Mouse (Mus musculus) adrenal gland, postnatal 25 days (tissue): ENCODE data around the gene Cldnd1. TPM values are rescaled to one million over a fixed set of nuclear protein-coding genes. Genes with fewer than 3 reads are reported as not detected.

Experiments
- DNase-seq: peaks from one replicate; pipeline ENCODE4 v3.0.0; 2021; ENCODE audit warnings: mixed read lengths
- microRNA-seq, 2 experiments: library from miRNA; unstranded; fragments of <30 nt; microRNA quantifications; one replicate each; pipeline ENCODE4 v1.2.0; 2021
- total RNA-seq: library from RNA; stranded (reverse); gene quantifications from 2 replicates; pipeline ENCODE4 v1.2.3, GENCODE M21; 2021

The Cldnd1 gene
- total RNA-seq, 1 experiment from 2014 or later = 59.3 TPM

DNA sequence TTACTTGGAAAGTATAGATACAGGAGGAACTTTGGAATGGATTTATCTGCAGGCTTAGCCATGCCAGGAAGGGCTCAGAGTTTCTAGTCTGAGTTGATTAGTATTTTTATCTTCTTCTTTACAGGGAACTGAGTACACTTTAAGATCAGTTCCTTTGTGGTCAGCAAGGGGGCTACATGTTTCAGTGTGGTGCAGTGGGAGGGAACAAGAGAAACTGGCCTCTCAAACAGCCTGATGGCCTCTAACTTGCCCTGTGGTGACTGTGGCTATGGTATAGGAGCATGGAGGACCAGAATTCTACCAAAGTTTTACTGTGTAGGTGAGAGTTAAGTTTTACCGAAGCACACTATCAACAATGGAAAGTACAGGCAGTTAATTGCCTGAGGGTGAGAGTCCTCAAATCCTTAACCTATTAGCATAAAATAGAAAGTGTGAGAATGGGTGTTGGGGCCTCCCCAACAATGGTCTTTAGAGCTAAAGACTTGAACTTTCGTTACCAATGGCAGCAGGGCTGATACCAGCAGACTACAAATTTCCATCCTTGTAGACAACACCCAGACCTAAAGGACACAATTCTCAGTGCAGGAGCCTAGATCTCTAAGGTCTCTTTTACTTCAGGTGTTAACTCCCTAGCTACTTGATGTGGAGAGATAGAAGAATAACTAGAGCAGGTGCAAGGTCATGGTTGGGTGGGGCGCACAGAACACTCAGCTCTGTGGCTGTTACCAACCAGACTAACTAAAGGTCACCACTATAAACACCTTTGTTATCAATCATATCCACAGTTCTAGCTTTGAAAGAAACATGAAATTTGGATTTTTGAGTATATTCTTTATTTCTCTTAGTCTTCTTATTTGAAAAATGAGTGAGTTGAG lies 18.9 kb upstream of the Cldnd1 start:
- no peak for DNase-seq

DNA sequence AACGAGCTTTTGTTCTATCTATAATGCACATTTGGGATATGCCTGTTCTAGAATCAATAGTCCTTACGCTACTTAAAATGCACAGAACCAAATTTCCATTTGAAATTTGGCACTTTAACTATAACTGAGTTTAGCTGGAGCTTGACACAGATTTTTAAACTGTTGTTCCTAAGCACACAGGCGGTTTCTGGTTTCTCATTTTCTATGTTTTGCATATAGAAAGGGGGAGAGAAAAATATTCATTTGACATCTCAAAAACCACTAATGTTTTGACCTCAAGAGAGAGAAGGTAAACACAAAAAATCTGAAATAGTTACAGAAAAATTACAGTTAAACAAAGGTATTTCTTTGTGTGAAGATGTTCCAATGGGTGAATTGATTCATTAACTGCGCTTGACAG lies 18.2 kb upstream of the Cldnd1 start:
- DNase-seq = no peak

DNA sequence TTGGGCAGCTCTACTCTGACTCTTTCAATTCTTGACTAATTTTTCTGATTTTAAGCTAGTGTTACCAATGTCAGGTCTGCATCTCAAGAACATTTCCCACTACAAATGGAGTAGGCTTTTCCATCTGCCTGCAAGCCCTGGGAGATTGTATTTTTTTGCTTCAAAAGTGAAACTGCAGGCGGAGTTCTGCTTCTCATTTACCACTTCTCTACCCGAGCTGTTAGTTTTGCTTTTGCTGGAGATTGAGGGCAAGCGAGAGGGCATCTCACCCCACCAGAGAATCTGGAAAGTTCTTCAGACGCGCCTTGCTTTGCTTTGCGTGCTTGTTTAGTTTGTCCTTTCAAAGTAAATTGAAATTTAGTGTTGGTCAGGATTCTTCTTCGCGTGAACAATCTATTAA lies 15.5 kb upstream of the Cldnd1 start:
- no peak for DNase-seq

DNA sequence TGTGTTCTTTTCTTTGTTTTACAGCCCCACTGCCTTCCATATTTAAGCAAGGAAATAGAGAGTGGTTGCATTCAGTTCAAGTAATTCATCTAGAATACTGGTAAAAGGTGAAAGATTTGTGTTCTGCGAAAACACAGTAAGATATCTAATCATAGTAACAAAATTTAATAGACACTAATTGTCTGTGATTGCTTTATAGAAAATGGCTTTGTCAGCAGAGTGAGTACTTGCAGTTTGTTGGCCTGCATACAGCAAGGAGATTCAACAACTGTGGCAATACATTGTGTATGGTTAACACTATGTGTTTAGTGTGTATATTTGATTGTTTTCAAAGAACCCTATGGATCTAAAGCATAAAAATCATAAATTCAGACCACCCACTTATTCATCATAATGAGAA lies 14.6 kb upstream of the Cldnd1 start:
- DNase-seq = no peak

DNA sequence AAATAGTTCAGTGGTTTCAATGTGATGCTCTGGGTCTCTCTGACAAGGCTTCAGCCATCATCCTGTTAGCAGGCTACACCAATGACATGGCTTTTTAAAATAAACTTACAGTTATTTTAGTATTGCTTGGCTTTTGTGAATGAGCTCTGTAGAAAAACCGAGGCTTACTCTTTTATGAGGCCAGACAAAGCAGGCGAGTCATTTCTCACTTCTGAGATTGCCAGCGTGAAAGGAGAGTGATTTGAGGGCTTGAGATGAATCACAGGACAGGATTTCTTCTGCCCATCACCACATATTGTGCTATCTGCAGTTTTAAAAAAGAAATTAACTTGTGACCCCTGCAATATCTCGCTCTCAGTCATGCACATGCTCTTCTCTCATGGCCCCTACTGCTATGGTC lies 12.7 kb upstream of the Cldnd1 start:
- DNase-seq = no peak

DNA sequence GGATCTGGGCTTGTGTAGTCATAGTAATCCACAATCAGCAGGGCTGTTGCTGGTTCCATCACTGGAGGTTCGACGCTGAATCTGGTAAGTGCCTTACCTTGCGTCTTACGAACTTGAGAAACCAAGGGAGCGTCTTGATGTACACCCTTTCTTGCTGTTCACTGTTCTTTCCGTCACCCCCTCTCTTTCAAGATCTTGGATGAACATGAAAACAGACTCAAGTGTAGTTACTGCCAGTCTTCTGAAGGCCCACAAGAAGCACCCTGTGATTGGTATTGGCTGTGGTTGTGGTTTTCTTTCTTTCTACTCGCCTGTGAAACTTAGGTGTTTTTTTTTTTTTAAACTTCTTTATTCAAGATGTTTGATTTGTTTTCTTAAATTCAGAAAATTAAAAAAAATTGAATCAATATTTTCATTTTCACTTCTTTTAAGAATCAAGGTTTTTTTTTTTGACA lies 9.0 kb upstream of the Cldnd1 start, which contains the start of gene Gpr15:
Gene Gpr15, minus strand, starts transcription at position 405 of the 455 bp plus-strand sequence.
- no peak for DNase-seq

DNA sequence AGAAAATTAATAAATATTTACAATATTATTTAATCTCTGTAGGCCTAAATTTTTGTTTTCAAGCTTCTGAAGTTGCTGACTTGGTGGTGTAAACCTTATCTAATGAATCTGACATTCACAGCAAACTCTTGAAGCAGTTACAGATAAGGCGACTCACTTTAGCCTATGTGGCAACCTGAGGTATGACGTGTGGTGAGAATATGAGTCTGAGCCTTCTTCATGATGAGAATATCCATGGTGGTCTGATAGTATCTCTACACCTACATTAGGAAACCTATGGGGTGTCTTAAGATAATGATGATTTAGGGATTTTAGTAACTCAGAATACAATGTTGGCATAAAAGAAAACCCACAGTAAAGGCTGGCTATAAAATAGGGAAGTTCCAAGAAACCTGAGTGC lies 5.4 kb upstream of the Cldnd1 start:
- DNase-seq = no peak

DNA sequence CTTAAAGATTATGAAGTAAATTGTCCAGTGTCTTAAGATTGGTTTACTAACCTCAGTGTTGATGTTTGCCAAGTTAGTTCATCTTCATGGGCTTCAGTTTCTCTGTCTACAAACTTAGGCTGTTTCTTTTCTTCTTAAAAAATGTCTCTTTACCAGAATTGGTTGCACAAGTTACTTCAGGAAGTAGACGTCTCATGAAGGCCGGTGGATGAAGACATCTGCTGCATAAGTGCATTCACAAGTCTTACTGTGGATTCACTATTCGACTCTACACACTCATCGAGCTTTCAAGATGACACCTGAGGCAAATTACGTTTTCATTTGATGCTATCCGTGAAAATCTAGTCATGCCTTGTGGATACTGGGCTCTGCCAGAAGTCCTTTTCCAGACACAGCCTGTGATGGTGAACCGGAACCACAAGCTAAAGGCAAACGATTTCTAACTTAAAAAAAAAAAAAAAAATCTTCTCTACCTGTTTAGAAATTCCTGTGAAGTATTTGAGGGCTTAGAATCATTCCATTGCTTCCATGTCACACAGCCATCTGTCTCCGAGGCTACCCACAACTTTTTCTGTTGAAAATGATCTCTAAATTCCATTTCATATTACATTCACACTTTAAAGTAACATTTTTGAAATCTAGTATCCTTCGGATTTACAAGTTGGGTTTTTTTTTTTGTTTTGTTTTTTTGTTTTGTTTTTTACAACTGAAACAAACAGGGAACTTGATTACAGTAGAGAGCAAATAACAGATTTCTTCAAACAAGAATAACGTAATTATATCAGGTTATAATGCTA lies 832 bp upstream of the Cldnd1 start:
- no peak for DNase-seq

DNA sequence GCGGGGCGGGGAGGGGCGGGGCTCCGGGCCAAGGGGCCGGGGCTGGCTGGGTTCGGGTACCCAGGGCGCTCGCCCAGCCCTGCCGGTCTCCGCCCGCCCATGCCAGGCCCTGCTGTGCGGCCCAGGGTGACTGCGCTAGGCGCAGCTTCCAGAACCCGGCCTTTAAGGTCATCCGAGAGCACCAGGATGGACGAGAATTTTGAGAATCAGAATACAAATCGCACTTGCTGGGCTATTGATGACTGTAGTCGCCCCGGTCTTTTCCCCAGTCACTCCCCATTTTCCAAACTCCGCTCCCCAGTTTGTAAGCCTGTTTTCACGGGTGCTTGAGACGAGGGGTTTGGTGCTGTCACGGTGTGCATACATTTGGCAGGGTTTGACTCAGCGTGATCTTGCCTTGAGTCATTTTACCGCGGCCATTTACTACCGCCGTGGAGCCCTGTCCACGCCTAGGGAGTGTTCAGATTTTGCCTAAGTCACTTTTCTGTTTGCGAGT lies 514 bp downstream of the Cldnd1 start:
- DNase-seq = no peak

DNA sequence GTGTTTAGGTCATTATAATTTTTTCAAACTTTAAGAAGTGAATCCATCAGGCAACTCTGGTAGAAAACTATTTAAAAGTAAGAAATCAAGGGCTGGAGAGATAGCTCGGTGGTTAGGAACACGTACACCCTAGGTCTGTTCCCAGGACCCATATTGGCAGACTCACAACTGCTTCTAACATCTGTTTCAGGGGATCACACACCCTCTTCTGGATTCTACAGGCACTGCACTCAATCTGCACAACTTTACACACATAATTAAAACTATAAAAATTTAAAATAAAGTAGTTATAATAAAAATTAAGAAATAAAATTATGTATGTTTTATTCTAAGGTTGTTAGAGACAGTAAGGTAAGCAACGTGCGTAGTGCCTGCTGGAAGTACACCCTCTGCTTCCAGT lies 10.5 kb downstream of the Cldnd1 start:
- DNase-seq = no peak

DNA sequence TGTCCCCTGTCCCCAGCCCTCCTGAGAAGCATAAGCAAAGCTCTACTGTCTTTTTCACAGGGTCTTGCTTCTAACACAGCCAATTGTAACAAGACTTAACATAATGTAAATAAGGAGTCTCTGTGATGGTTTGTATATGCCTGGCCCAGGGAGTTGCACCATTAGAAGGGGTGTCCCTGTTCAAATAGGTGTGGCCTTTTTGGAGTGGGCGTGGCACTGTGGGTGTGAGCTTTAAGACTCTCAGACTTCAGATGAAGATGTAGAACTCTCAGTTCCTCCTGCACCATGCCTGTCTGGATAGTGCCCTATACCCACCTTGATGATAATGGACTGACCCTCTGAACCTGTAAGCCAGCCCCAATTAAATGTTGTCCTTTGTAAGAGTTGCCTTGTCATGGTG lies 11.1 kb downstream of the Cldnd1 start:
- no peak for DNase-seq

DNA sequence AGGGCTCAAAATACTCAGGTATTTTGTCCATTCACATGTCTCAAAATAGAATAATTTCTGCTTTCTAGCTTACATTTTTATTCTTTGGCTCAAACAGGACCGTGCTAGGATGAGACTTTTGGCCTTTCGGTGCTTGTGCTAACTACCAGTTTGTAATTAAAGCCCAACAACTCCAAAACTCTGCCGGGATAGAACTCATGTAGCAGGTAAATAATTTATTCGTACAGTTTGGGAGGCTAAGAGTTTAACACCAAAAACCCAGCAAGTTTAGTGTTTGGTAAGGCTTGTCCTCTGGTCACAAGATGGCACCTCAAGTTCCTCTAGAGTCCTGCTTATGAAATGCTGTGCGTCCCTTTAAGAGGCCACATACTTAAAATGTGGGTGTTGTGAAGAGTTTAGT lies 13.0 kb downstream of the Cldnd1 start:
- no peak for DNase-seq

DNA sequence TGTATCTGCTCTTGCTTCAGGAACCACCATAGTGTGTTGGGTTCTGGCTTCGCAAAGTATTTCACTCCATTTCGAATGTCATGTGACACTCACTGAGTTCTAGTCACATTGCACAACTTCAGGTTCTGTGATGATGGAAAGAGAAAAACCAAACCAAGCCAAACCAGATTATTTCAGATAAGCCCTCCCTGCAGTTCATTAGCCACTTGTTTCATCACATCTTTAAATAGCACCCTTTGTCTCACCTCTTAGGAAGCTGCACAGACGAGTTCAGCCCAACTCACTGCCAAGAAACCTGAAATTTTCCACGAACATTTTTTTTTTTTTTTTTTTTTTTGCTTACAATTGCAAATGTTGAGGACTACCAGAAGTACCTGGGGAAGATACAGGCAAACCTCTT lies 19.0 kb downstream of the Cldnd1 start:
- DNase-seq = no peak

DNA sequence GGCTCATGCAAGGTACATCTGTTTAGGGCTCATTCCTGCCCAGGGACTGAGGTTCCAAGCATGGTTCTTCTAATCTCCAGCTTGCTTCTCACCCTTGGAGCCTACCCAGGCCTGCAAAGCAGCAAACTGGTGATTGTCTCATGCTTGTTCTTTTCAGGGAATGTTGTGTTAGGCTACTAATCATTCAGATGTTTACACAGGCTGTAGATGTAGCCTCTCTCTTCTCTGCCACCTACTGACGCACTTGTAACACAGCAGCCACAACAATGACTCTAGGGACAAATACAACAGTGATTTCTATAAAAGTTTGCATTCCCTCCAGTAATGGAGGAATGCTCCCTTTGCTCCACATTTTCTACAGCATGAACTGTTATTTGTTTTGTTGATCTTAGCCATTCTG lies 23.6 kb downstream of the Cldnd1 start:
- no peak for DNase-seq

DNA sequence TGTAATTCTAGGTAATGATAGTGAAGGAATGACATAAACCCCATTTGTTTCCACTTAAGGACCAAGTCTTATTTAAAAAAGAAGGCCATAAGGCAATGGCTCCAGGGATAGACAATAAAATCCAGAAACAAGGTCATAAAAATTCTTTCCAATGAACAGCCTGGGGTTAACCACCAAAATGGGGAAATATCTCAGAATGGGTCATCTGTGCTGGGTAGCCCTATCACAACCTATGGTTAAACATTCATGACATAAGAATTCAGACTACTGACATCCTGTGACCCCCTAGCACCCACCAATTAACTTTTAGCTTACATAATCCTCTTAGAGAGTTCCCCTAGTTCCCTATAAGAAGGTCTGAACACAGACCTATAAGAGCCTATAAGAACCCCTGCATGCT lies 28.5 kb downstream of the Cldnd1 start:
- DNase-seq = no peak

DNA sequence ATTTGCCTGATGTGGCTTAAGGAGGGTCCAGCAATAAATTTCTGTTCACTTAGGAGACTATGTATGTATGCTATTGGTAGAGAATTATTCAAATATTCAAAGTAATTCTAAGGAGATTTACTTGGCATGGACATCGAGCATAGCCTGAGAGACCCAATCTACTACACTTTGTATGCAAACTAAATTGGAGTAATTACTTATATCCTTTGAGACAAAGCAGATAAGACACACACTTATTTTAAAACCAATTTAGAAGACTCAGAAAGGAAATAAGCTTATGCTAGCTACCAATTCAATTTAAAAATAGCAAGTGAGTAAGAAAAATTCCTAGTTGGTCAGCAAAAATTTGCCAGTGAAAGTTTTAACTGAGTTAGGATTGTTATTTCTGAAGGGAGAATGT lies 35.4 kb downstream of the Cldnd1 start, which contains the start of gene Olfr172:
Gene Olfr172, minus strand, starts transcription at position 101 of the 400 bp plus-strand sequence.
- no peak for DNase-seq

Small RNA genes within 50 kb of the gene (microRNA-seq; reads per million reads assigned to microRNA genes)
- gene Gm27564 = 0 reads per million in 2 experiments

Other genes starting within 250 kb of the Cldnd1 start
- gene St3gal6, start 203.7 kb upstream of the Cldnd1 start, total RNA-seq = 22.6 and 24.6 TPM in 2 replicates
- not detected in 2 replicates for gene Gm813, start 110.9 kb upstream of the Cldnd1 start, total RNA-seq
- gene E330017A01Rik, start 89.2 kb upstream of the Cldnd1 start, total RNA-seq = not detected in 2 replicates
- 15.8 and 19.6 TPM in 2 replicates for gene Cpox, start 57.6 kb upstream of the Cldnd1 start, total RNA-seq
- gene Gpr15, start 8.8 kb upstream of the Cldnd1 start, total RNA-seq = not detected in 2 replicates
- gene Olfr172, start 35.3 kb downstream of the Cldnd1 start, total RNA-seq = not detected in 2 replicates
- not detected in 2 replicates for gene Olfr173, start 72.4 kb downstream of the Cldnd1 start, total RNA-seq
- gene Olfr175-ps1, start 98.9 kb downstream of the Cldnd1 start, total RNA-seq = not detected in 2 replicates
- gene Olfr177, start 146.9 kb downstream of the Cldnd1 start, total RNA-seq = not detected in 2 replicates
- gene Olfr178, start 164.2 kb downstream of the Cldnd1 start, total RNA-seq = not detected in 2 replicates
- not detected in 2 replicates for gene Olfr181, start 200.8 kb downstream of the Cldnd1 start, total RNA-seq
- gene Olfr180, start 201.5 kb downstream of the Cldnd1 start, total RNA-seq = not detected in 2 replicates